ENCODE assay signal across 9 mouse cellular contexts in the genomic region with DNA sequence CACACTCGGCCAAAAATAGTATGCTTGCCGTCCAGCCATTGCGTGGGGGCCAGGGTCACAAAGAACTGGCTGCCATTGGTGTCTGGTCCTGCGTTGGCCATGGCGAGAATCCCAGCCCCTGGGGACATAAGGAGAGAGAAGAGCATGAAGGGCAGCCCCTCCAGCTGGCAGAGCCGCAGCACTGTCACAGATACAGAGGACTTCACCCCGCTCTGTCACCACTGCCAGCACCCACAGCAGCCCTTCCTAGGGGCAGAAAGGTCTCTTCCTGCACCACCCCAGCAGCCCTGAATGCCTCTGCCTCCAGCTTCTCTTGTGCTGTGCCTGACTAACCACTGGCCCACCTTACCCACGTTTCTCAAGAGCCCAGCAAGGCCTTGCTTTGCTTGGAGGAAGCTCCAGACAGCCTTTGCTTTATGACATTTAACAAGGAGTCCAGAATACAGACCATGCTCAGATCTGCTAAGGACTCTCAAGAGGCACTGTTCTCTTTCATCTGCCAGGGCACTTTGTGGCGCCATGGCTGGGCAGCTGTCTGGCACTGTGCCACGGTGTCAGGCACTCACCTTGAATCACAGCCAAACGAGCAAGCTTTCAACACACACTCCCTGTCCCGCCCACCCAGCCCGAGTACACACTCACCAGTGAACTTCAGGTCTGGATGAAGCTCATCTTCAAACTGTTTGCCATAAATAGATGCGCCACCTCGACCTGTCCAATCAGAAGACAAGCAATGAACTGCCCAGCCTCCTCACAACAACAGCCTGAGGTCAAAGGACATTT. TPM values are rescaled to one million over a fixed set of nuclear protein-coding genes. Genes with fewer than 3 reads are reported as not detected.
DNase-seq lines count a peak whose midpoint lies in the region; ATAC-seq and TF ChIP-seq lines count a peak whose summit lies in the region.
"Had no signal": no experiment of that assay in that cellular context is flagged by ENCODE, and none has a peak within 500 bp of the region (broad histone marks: within the 10 kb centered on the region; RNA-seq: fewer than 3 reads in every experiment).

No protein-coding gene starts in this region.

- H3K4me2 ChIP-seq in liver, embryonic 11.5 days, result no peak overlapping the region
- H3K4me2 ChIP-seq in lung, postnatal 0 days (replicated peaks; ENCODE audit: low read depth, low read length), result no peak overlapping the region
- no peak overlapping the region for H3K4me2 ChIP-seq in midbrain, embryonic 15.5 days
- H3K4me2 ChIP-seq: neural tube, embryonic 12.5 days had no signal

- peaks cover 25% of the 10 kb centered on the region for H3K4me1 ChIP-seq in liver, adult 2 months (ENCODE audit: control insufficient read depth, insufficient read depth, low read length)
- no peaks in the 10 kb centered on the region for H3K4me1 ChIP-seq in liver, embryonic 11.5 days (replicated peaks; ENCODE audit: control insufficient read depth, insufficient read depth, low read length)
- peaks cover 13% of the 10 kb centered on the region for H3K4me1 ChIP-seq in lung, postnatal 0 days (ENCODE audit: insufficient read depth, low read depth, low read length)
- H3K4me1 ChIP-seq in midbrain, embryonic 15.5 days, result peaks cover 15% of the 10 kb centered on the region

- WGBS in liver, adult 2 months, result 44% methylated on average over 15 of the region's 15 CpGs
- 87% methylated on average over 15 of the region's 15 CpGs for WGBS in liver, embryonic 11.5 days
- 45% methylated on average over 14 of the region's 15 CpGs for WGBS in lung, postnatal 0 days
- WGBS in midbrain, embryonic 15.5 days, result 76% methylated on average over 15 of the region's 15 CpGs

- no peak for TF ChIP-seq POLR2A in liver, adult 2 months (IDR thresholded peaks at IDR 0.05; ENCODE audit: extremely low read depth, insufficient read depth, low read length)
- no peak for TF ChIP-seq POLR2A in brain, embryonic 14.5 days (IDR thresholded peaks at IDR 0.05; ENCODE audit: borderline replicate concordance, extremely low read depth, insufficient read depth, insufficient read length, poor library complexity, severe bottlenecking)

- peak; percentile 55; the same call in 1 of the 2 replicates for TF ChIP-seq EP300 in lung, postnatal 0 days (IDR thresholded peaks at IDR 0.05)

- ATAC-seq in liver, embryonic 11.5 days (replicated peaks; ENCODE audit: low FRiP score), result no peak
- peak; percentile 84 for ATAC-seq in lung, postnatal 0 days
- ATAC-seq in monocyte, adult 5-6 weeks (replicated peaks; ENCODE audit: insufficient number of reproducible peaks, low FRiP score, low TSS enrichment, poor library complexity, severe bottlenecking), result no peak
- ATAC-seq in midbrain, embryonic 15.5 days (replicated peaks), result no peak; the same call in 1 of the 2 replicates

- no peaks in the 10 kb centered on the region for H3K9me3 ChIP-seq in liver, embryonic 11.5 days (ENCODE audit: control insufficient read depth, low read length)
- no peaks in the 10 kb centered on the region for H3K9me3 ChIP-seq in lung, postnatal 0 days (ENCODE audit: low read length)
- H3K9me3 ChIP-seq in midbrain, embryonic 15.5 days, result no peaks in the 10 kb centered on the region
- H3K9me3 ChIP-seq: neural tube, embryonic 12.5 days had no signal

- DNase-seq in liver, adult 2 months (ENCODE audit: extremely low read depth, low read depth, low spot score), result peak; percentile 99
- DNase-seq in liver, embryonic 11.5 days (ENCODE audit: low spot score), result no peak
- peak; percentile 77 for DNase-seq in brain, embryonic 14.5 days (ENCODE audit: low read depth)
- DNase-seq in heart, postnatal 36 days, result peak; percentile 67 to 73
- peak; percentile 93 for DNase-seq in lung, postnatal 0 days (ENCODE audit: low spot score)
- DNase-seq in frontal cortex, postnatal 36 days (ENCODE audit: low spot score in 2 of 2), result no peak

- H3K4me3 ChIP-seq in liver, adult 2 months (ENCODE audit: insufficient read depth, low read depth, low read length), result no peak overlapping the region
- no peak overlapping the region for H3K4me3 ChIP-seq in liver, embryonic 11.5 days (ENCODE audit: low read depth, low read length)
- no peak overlapping the region for H3K4me3 ChIP-seq in lung, postnatal 0 days (ENCODE audit: low read depth, low read length)
- no peak overlapping the region for H3K4me3 ChIP-seq in midbrain, embryonic 15.5 days
- H3K4me3 ChIP-seq: neural tube, embryonic 12.5 days had no signal

- no peaks in the 10 kb centered on the region for H3K36me3 ChIP-seq in liver, adult 2 months (ENCODE audit: control insufficient read depth, insufficient read depth, low read length)
- H3K36me3 ChIP-seq in liver, embryonic 11.5 days (ENCODE audit: control insufficient read depth, insufficient read depth, low read length), result peaks cover 42% of the 10 kb centered on the region
- H3K36me3 ChIP-seq in lung, postnatal 0 days (ENCODE audit: insufficient read depth, low read length), result no peaks in the 10 kb centered on the region
- peaks cover 9% of the 10 kb centered on the region; the same call in 1 of the 2 replicates for H3K36me3 ChIP-seq in midbrain, embryonic 15.5 days (replicated peaks)

- intact Hi-C loops in heart, postnatal 36 days (cut with DNase I), result no loop called here

- H3K27me3 ChIP-seq in liver, adult 2 months (ENCODE audit: control insufficient read depth, insufficient read depth, low read length), result no peaks in the 10 kb centered on the region
- no peaks in the 10 kb centered on the region for H3K27me3 ChIP-seq in liver, embryonic 11.5 days (replicated peaks; ENCODE audit: control insufficient read depth, insufficient read depth, low read length)
- H3K27me3 ChIP-seq in lung, postnatal 0 days (replicated peaks; ENCODE audit: insufficient read depth, low read length), result no peaks in the 10 kb centered on the region
- no peaks in the 10 kb centered on the region for H3K27me3 ChIP-seq in midbrain, embryonic 15.5 days (replicated peaks)
- H3K27me3 ChIP-seq: neural tube, embryonic 12.5 days had no signal

- TF ChIP-seq CTCF in liver, adult 2 months (IDR thresholded peaks at IDR 0.05; ENCODE audit: low read depth, low read length), result no peak
- no peak for TF ChIP-seq CTCF in brain, embryonic 14.5 days (IDR thresholded peaks at IDR 0.05; ENCODE audit: borderline replicate concordance, extremely low read depth, insufficient read depth, insufficient read length)
- TF ChIP-seq CTCF in lung, postnatal 0 days (IDR thresholded peaks at IDR 0.05), result no peak

- H3K27ac ChIP-seq in liver, adult 2 months (replicated peaks; ENCODE audit: insufficient read depth, low read depth, low read length), result peak overlapping the region; percentile 65
- H3K27ac ChIP-seq in liver, embryonic 11.5 days (ENCODE audit: low read depth, low read length), result no peak overlapping the region
- H3K27ac ChIP-seq in lung, postnatal 0 days (ENCODE audit: low read length), result peak overlapping the region; percentile 69; the same call in 1 of the 2 replicates
- no peak overlapping the region for H3K27ac ChIP-seq in midbrain, embryonic 15.5 days
- H3K27ac ChIP-seq: neural tube, embryonic 12.5 days had no signal

- H3K79me2 ChIP-seq in liver, adult 2 months (ENCODE audit: control insufficient read depth, insufficient read depth, low read length), result peaks cover 5% of the 10 kb centered on the region; the same call in 1 of the 2 replicates

- H3K9ac ChIP-seq in liver, adult 2 months (ENCODE audit: low read depth, low read length), result peak overlapping the region; percentile 10
- H3K9ac ChIP-seq in liver, embryonic 11.5 days (ENCODE audit: low read depth, low read length), result no peak overlapping the region
- no peak overlapping the region for H3K9ac ChIP-seq in lung, postnatal 0 days (replicated peaks; ENCODE audit: low read depth)
- H3K9ac ChIP-seq in midbrain, embryonic 15.5 days, result no peak overlapping the region
- H3K9ac ChIP-seq: neural tube, embryonic 12.5 days had no signal

RNA-seq across cellular contexts. Expression of a gene that starts 12.2 kb away (rescaled TPM):
- total RNA-seq in liver, adult 2 months (2014; rRNA removed), result 14.7 and 17.1 TPM in 2 replicates
- polyA plus RNA-seq in liver, adult 2 months (2012; rRNA removed), result 10.4 and 14.1 TPM in 2 replicates
- polyA plus RNA-seq in liver, embryonic 11.5 days (2014; fragmentation: Nextera tagmentation; extraction: Ambion mirVana), result 200 and 201 TPM in 2 replicates
- 66.6 and 73.3 TPM in 2 replicates for polyA plus RNA-seq in brain, embryonic 14.5 days (2012; rRNA removed)
- total RNA-seq in heart, postnatal 36 days (2021), result 10 to 100 TPM; 27.0 to 27.2 TPM
- polyA plus RNA-seq in lung, postnatal 0 days (2015; fragmentation: Nextera tagmentation; extraction: Ambion mirVana), result 39.7 and 44.5 TPM in 2 replicates
- total RNA-seq in monocyte, adult 5-6 weeks (2017), result 12.7 to 24.2 TPM (median 17.9 TPM) in 3 replicates
- polyA plus RNA-seq in midbrain, embryonic 15.5 days (2015; fragmentation: Nextera tagmentation; extraction: Ambion mirVana), result 113 and 119 TPM in 2 replicates

RNA-seq across cellular contexts. Expression of a gene that starts 13.8 kb away (rescaled TPM):
- total RNA-seq in liver, adult 2 months (2014; rRNA removed), result not detected in 2 replicates
- polyA plus RNA-seq in liver, adult 2 months (2012; rRNA removed), result not detected in 2 replicates
- polyA plus RNA-seq in liver, embryonic 11.5 days (2014; fragmentation: Nextera tagmentation; extraction: Ambion mirVana), result 0.93 and 1.1 TPM in 2 replicates
- polyA plus RNA-seq in brain, embryonic 14.5 days (2012; rRNA removed), result 29.4 and 37.8 TPM in 2 replicates
- total RNA-seq in heart, postnatal 36 days (2021), result 1 to 10 TPM; 2.8 to 4.6 TPM
- 0.57 and 0.63 TPM in 2 replicates for polyA plus RNA-seq in lung, postnatal 0 days (2015; fragmentation: Nextera tagmentation; extraction: Ambion mirVana)
- total RNA-seq in monocyte, adult 5-6 weeks (2017), result 2.1 TPM in 1 of 3 replicates, not detected in the others
- 38.3 and 41.3 TPM in 2 replicates for polyA plus RNA-seq in midbrain, embryonic 15.5 days (2015; fragmentation: Nextera tagmentation; extraction: Ambion mirVana)

RNA-seq across cellular contexts. Expression of a gene that starts 16.8 kb away (rescaled TPM):
- total RNA-seq in liver, adult 2 months (2014; rRNA removed), result 85.9 and 94.0 TPM in 2 replicates
- 113 and 114 TPM in 2 replicates for polyA plus RNA-seq in liver, adult 2 months (2012; rRNA removed)
- 70.9 and 72.7 TPM in 2 replicates for polyA plus RNA-seq in liver, embryonic 11.5 days (2014; fragmentation: Nextera tagmentation; extraction: Ambion mirVana)
- 80.8 and 84.9 TPM in 2 replicates for polyA plus RNA-seq in brain, embryonic 14.5 days (2012; rRNA removed)
- 100 to 1,000 TPM; 228 to 258 TPM for total RNA-seq in heart, postnatal 36 days (2021)
- 105 and 109 TPM in 2 replicates for polyA plus RNA-seq in lung, postnatal 0 days (2015; fragmentation: Nextera tagmentation; extraction: Ambion mirVana)
- 67.0 to 84.4 TPM (median 75.3 TPM) in 3 replicates for total RNA-seq in monocyte, adult 5-6 weeks (2017)
- polyA plus RNA-seq in midbrain, embryonic 15.5 days (2015; fragmentation: Nextera tagmentation; extraction: Ambion mirVana), result 112 and 114 TPM in 2 replicates

Comparison
In these comparisons a context has a peak if more than half of its experiments do, and no peak if none do; other contexts are left out.
1. DNase-seq: peak in liver, adult 2 months (single experiment), brain, embryonic 14.5 days (single experiment), heart, postnatal 36 days (2 of 2) and lung, postnatal 0 days (single experiment); none in liver, embryonic 11.5 days (single experiment) and frontal cortex, postnatal 36 days (0 of 2).
2. H3K27ac ChIP-seq: peak in liver, adult 2 months (single experiment) and lung, postnatal 0 days (single experiment); none in liver, embryonic 11.5 days (single experiment) and midbrain, embryonic 15.5 days (single experiment).
3. RNA of a gene that starts 13.8 kb away (polyA plus RNA-seq): 38.3 to 41.3 TPM in midbrain, embryonic 15.5 days and 29.4 to 37.8 TPM in brain, embryonic 14.5 days; 0.93 to 1.1 TPM in liver, embryonic 11.5 days, 0.57 to 0.63 TPM in lung, postnatal 0 days and not detected in liver, adult 2 months; every median in the first group is over 10 times any median in the second.